Mouse (Mus musculus): ENCODE results near the gene Olfr142. TPM values are rescaled to one million over a fixed set of nuclear protein-coding genes. Genes with fewer than 3 reads are reported as not detected.
"Not testable (repeated sequence)": the region's sequence is repeated elsewhere in the genome, so short reads cannot be mapped to it uniquely, and the experiment has no call there.

Olfr142 gene
- total RNA-seq (2021) = not detected
- long read RNA-seq, experiment 1 = 0 reads
- long read RNA-seq, experiment 2 = 0 reads

GRCm38 (mm10) chr2:90257492-90257891 lies at the start of gene Olfr142:
TSS of gene Olfr142 (minus strand) at chr2:90257592.
- DNase-seq (ENCODE audit: low spot score in 2 of 2) = no peak

GRCm38 (mm10) chr2:90292741-90293140 lies 35.3 kb upstream of the Olfr142 start, which contains the start of gene Olfr1272:
TSS of gene Olfr1272 (minus strand) at chr2:90292841.
- no peak for DNase-seq (ENCODE audit: low spot score in 2 of 2)

- no peak for DNase-seq (ENCODE audit: low spot score in 2 of 2)
These were observed 13.5 kb upstream of the Olfr142 start, which contains the start of gene Olfr1271 for GRCm38 (mm10) chr2:90270932-90271331. TSS of gene Olfr1271 (minus strand) at chr2:90271032.

- DNase-seq (ENCODE audit: low spot score in 2 of 2) = not testable (repeated sequence)
These were observed 33.0 kb downstream of the Olfr142 start, which contains the start of gene Olfr1506 for GRCm38 (mm10) chr2:90224393-90224792. TSS of gene Olfr1506 (minus strand) at chr2:90224493.

Other genes starting within 250 kb of the Olfr142 start
- not detected for gene Olfr1263, start 245.5 kb downstream of the Olfr142 start, total RNA-seq (2021)
- gene Olfr1264, start 232.0 kb downstream of the Olfr142 start, total RNA-seq (2021) = not detected
- gene Olfr1265, start 222.3 kb downstream of the Olfr142 start, total RNA-seq (2021) = not detected
- gene Olfr140, start 194.0 kb downstream of the Olfr142 start, total RNA-seq (2021) = not detected
- not detected for gene Olfr1269, start 136.2 kb downstream of the Olfr142 start, total RNA-seq (2021)
- not detected for gene Olfr32, start 115.3 kb downstream of the Olfr142 start, total RNA-seq (2021)
- gene Olfr1270, start 104.5 kb downstream of the Olfr142 start, total RNA-seq (2021) = not detected
- gene Olfr1506, start 33.1 kb downstream of the Olfr142 start, total RNA-seq (2021) = under 1 TPM in 1 of 2 experiments, not detected in 1; 0.11 TPM
- not detected for gene Olfr1271, start 13.4 kb upstream of the Olfr142 start, total RNA-seq (2021)
- gene Olfr1272, start 35.2 kb upstream of the Olfr142 start, total RNA-seq (2021) = not detected
- gene Gm13769, start 64.6 kb upstream of the Olfr142 start, total RNA-seq (2021) = not detected
- gene Olfr1274-ps, start 141.1 kb upstream of the Olfr142 start, total RNA-seq (2021) = not detected

Data from adrenal gland, postnatal 4 days (tissue).